Mouse (Mus musculus): ENCODE measurements at regions not wholly inside any gene's neighbourhood (a gene's known extent, or its start where the extent isn't known, plus 50 kb on each side); places are given as distances from the start of the nearest gene placed in this dataset.
A peak's percentile ranks its signal among the peaks of the same experiment; 100 is the strongest.

DNA sequence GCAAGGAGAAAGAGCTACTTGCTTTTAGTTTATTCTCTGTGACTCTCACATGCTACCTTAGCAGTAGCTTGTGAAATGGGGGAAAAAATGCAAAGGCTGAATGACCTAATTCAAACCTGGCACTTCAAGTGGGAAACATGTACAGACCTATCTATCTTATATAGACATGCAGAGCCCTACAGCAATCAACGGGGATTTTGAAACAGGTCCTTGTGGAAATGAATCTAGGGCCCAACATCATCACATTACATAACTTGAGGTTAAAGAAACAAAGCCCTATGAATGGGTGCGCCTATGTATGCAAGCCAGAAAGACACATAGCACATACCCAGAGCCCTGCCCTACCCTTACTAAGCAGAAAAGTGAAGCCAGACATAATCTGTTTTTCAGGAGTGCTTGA is 371.8 kb upstream of the A1bg start:
- DNase-seq (ENCODE audit: low spot score) = no peak

GRCm38 (mm10) chr15:61294131-61294530 is 371.3 kb upstream of the A1bg start:
- no peak for DNase-seq (ENCODE audit: low spot score)

- DNase-seq (ENCODE audit: low spot score) = no peak
These were observed 346.0 kb upstream of the A1bg start for GRCm38 (mm10) chr15:61268766-61269165.

DNA sequence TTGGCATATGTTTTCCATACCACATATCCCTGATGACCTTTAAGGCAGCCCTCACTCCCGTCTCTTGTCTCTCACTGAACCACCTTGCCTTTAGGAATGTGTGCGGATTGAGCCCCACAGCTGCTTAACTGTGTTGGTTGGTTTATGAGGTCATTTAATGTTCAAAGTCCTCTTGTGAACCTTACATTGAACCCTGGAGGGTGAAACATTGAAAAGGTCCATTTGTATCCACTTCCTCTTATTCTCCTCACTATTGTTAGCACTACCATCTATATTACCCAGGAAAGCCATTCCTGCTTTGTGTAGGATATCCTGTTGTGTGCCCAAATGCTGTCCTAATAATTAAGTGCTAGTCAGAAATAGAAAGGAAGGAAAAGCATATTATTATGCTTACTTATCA is 336.2 kb upstream of the A1bg start:
- no peak for DNase-seq (ENCODE audit: low spot score)

GRCm38 (mm10) chr15:61244511-61244910 is 321.7 kb upstream of the A1bg start:
- DNase-seq (ENCODE audit: low spot score) = no peak

DNA sequence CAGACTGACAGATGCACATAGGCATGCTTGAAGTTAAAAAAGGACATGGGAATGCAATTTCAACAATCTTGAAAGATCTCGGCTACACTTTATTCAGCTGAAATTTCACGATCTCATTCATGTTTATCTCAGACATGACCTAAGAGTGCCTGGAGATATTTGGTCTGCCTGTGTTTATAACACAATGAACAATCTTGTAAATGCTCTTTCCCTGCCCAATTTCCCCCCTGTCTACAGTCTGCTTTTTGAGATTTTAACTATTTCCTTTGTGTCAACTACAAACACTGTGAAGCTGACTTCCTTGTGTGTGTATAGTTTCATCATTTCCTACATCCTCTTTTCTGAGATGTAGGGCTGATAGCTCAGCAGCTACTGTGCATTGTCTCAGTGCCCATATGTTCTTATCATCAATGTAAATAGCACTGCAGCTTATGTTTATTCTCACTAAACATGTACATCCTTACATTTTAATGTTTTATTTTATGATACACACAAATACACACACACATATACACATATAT is 319.4 kb upstream of the A1bg start:
- DNase-seq (ENCODE audit: low spot score) = no peak

- no peak for DNase-seq (ENCODE audit: low spot score)
These were observed 318.9 kb upstream of the A1bg start for GRCm38 (mm10) chr15:61241741-61242140.

GRCm38 (mm10) chr15:61240344-61240743 is 317.5 kb upstream of the A1bg start:
- DNase-seq (ENCODE audit: low spot score) = no peak

DNA sequence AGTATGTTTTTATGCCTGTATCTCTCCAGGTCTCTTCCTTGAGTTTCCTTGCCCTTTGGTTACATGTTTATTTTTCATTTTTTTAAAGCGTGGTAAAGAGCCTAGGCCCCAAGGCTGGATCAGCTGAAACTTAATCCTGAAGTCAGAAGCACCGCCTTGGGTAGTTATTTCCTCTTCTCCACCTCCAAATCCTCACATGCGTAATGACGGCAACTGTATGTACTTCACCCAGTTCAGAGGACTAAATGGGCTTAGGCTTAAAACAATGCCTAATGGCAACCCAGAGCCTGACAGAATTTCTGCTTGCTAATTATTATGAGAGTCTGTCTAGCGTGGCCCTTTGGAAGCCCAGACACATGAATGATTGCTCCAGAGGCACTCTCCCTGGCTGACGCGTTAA is 316.6 kb upstream of the A1bg start:
- no peak for DNase-seq (ENCODE audit: low spot score)

GRCm38 (mm10) chr15:61238996-61239395 is 316.2 kb upstream of the A1bg start:
- no peak for DNase-seq (ENCODE audit: low spot score)

GRCm38 (mm10) chr15:61229579-61229978 is 306.8 kb upstream of the A1bg start:
- DNase-seq (ENCODE audit: low spot score) = no peak

DNA sequence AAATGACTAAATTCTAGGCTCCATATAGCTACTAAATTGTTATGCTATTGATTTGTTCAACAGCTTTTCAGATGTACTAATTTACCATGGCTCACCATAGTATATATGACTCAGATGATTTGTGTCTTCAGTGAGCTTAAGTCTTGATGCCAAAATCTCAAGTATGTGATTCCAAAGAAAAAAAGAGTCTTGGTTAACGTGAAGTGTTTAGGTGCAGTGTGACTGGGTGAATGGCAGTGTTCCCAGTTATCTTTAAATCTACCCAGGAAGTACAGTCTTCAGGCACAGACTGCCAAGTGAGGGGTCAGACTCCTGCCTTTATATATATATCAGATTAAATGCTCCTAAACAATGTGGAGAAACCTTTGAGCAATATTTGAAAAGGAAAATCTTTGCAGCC is 300.1 kb upstream of the A1bg start:
- DNase-seq (ENCODE audit: low spot score) = no peak

GRCm38 (mm10) chr15:61210161-61210560 is 287.3 kb upstream of the A1bg start:
- DNase-seq (ENCODE audit: low spot score) = no peak

- no peak for DNase-seq (ENCODE audit: low spot score)
These were observed 267.2 kb upstream of the A1bg start for GRCm38 (mm10) chr15:61189981-61190380.

- DNase-seq (ENCODE audit: low spot score) = no peak
These were observed 266.7 kb upstream of the A1bg start for GRCm38 (mm10) chr15:61189481-61189880.

DNA sequence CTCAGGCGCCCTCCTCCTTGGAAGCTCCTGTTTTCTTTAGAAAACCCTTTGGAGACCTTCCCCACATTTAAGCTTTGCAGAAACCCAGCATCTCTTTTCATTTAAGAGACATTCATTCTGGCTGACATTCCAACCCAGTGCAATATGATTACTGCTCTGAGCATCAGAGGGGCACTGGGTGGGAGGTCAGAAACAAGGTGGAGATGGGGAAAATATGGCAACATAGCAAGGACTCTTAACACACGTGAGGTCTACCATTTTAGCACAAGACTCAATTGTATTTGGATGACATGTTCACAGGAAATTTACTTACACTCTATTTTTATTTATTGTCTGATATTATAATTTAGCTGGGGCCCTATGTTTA is 261.8 kb upstream of the A1bg start:
- DNase-seq (ENCODE audit: low spot score) = no peak

DNA sequence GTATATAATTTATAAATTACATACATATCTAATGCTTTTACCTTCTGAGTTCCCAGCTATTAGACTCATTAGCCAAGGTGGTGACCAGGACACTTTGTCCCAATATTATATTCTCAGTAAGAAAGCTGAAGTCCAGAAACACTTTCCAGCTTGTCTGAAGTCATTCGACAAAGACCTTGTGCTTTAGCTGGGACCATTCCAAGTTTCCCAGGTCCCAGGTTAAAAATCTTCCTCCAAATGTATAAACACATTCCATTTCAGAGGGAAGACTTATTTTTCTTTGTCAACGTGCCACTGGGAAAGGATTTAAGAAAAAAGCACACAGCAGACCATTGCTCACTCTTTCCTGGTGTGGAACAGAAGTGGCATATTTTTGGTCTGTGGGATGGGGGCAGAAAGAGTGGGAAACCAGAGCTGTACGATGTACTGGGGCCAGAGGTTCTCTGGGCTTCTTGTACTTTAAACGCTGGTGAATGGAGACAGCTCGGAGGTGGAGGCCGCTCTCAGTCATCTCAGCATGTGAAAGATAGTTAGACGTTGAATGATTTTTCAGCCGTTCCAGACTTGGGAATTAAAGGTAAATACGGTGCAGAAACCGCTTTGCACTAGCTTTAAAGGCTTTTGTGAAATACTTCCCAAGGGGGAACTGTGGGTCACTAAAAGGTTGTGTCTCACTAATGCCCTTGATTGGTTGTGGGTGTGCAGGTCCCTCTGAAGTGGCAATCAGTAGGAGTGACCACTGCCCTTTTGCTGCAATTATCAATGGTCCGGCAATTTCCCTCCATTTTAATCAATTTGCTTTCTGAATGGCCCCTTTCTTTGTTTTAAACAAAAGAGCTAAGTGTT is 261.2 kb upstream of the A1bg start:
- DNase-seq (ENCODE audit: low spot score) = no peak

DNA sequence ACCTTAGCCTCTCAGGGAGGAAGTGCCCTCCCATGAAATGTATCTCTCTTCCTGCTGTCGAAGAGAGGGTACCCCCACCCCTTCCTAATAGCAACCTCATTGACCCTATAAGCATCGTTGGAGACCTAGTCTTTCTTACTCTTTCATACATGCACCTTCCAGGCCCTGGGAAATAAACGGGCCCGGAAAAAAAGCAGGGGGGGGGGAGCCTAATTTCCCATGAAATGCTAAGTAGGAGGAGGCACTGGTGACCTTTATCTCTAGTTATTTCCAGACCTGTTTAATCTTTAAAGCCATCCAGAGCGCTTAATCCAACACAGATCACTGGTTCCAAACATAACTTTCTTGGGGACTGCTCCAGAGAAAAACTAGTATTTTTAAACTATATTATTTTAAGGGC is 260.5 kb upstream of the A1bg start:
- no peak for DNase-seq (ENCODE audit: low spot score)

- DNase-seq (ENCODE audit: low spot score) = no peak
These were observed 246.1 kb upstream of the A1bg start for GRCm38 (mm10) chr15:61168842-61169416.

- no peak for DNase-seq (ENCODE audit: low spot score)
These were observed 242.2 kb upstream of the A1bg start for GRCm38 (mm10) chr15:61165050-61165449.

DNA sequence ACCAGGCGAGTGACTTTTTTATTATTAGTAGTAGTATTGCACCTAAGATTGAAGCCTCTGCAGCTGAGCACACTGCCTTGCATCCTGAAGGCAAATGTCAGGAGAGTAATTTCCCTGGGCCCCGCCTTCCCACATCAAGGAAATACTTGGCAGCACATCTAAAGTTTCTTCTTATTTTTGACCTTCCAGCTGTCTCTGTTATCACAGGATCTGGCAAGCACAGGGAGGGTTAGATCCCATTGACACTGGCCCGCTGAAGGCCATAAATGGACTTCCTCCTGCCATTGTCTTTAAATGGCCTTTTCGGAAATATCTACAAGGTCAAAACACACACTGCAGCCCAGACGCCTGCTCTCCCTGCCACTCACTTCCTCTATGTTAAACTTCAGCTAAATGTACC is 238.6 kb upstream of the A1bg start:
- DNase-seq (ENCODE audit: low spot score) = peak; percentile 68

DNA sequence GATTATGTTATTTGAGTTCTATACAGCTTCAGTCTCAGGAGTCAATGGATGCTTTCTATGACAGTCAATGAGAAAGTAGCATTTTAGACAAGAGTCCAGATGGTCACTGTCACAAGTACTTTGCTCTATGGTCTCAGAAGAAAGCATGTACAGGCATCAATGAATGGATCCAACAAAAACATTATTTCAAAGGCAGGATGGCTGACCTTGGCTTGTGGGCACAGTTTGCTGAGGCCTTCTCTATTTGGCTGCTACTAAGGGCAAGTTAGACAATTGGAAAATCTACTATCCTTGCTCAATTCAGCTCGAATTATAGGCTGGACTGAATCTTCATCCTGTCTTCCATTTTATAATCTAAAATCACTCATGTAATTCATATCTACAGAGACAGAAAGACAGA is 237.9 kb upstream of the A1bg start:
- DNase-seq (ENCODE audit: low spot score) = peak; percentile 25

DNA sequence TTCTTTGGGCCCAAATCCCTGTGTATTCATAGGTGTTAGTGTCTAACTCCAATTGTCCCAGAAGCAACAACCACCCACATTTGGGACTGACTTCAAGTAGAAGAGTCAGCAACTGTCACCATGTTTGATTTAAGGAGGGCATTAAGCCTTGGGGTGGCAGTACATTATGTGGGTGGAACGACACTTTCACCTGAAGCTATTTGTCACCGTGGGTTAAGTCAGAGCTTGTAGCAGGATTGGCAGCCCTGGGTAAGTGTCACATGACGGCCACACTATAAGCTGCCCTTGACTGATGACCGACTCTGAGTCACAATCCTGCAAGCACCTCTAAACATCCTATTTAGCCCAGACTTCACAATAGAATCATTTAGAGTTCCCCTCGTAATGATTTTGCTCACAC is 236.7 kb upstream of the A1bg start:
- no peak for DNase-seq (ENCODE audit: low spot score)
